Mouse (Mus musculus): ENCODE data around the gene Gemin5. TPM values are rescaled to one million over a fixed set of nuclear protein-coding genes. Genes with fewer than 3 reads are reported as not detected.
"Not testable (repeated sequence)": the region's sequence is repeated elsewhere in the genome, so short reads cannot be mapped to it uniquely, and the experiment has no call there.

Gene Gemin5
- total RNA-seq, 2 experiments from 2014 or later, result 8.1 to 9.3 TPM

GRCm38 (mm10) chr11:58107664-58108337, 60.5 kb downstream of the Gemin5 start:
- no peak for DNase-seq

- no peak for DNase-seq
Measured at GRCm38 (mm10) chr11:58107009-58107408, 61.3 kb downstream of the Gemin5 start.

- no peak for DNase-seq
Measured at GRCm38 (mm10) chr11:58104351-58104791, 64.0 kb downstream of the Gemin5 start.

GRCm38 (mm10) chr11:58103697-58104306, 64.5 kb downstream of the Gemin5 start, which contains the start of gene Cnot8:
Cnot8 (plus strand) TSS chr11:58104153.
- DNase-seq, result peak; percentile 99

GRCm38 (mm10) chr11:58103344-58103653, 65.0 kb downstream of the Gemin5 start:
- peak; percentile 38 for DNase-seq

GRCm38 (mm10) chr11:58102581-58103343, 65.6 kb downstream of the Gemin5 start:
- no peak for DNase-seq

- no peak for DNase-seq
Measured at GRCm38 (mm10) chr11:58102146-58102545, 66.2 kb downstream of the Gemin5 start.

- DNase-seq, result no peak
Measured at GRCm38 (mm10) chr11:58101194-58101720, 67.1 kb downstream of the Gemin5 start.

GRCm38 (mm10) chr11:58100006-58100405, 68.3 kb downstream of the Gemin5 start:
- no peak for DNase-seq

- DNase-seq, result not testable (repeated sequence)
Measured at GRCm38 (mm10) chr11:58098366-58098720, 70.0 kb downstream of the Gemin5 start.

- DNase-seq, result peak; percentile 13
Measured at GRCm38 (mm10) chr11:58097621-58098365, 70.5 kb downstream of the Gemin5 start.

GRCm38 (mm10) chr11:58096821-58097620, 71.3 kb downstream of the Gemin5 start:
- no peak for DNase-seq

GRCm38 (mm10) chr11:58096160-58096559, 72.2 kb downstream of the Gemin5 start:
- no peak for DNase-seq

- DNase-seq, result no peak
Measured at GRCm38 (mm10) chr11:58095561-58095960, 72.8 kb downstream of the Gemin5 start.

GRCm38 (mm10) chr11:58094766-58095165, 73.6 kb downstream of the Gemin5 start:
- DNase-seq, result no peak

GRCm38 (mm10) chr11:58093021-58093528, 75.3 kb downstream of the Gemin5 start, which contains the start of gene Gm12248:
Gm12248 (minus strand) TSS chr11:58093134.
- peak; percentile 51 for DNase-seq

- no peak for DNase-seq
Measured at GRCm38 (mm10) chr11:58092541-58092940, 75.8 kb downstream of the Gemin5 start.

- no peak for DNase-seq
Measured at GRCm38 (mm10) chr11:58081716-58082115, 86.6 kb downstream of the Gemin5 start.

- no peak for DNase-seq
Measured at GRCm38 (mm10) chr11:58077270-58077669, 91.1 kb downstream of the Gemin5 start.

GRCm38 (mm10) chr11:58072978-58073377, 95.4 kb downstream of the Gemin5 start:
- DNase-seq, result no peak

All from gastrocnemius, postnatal 25 days (tissue).